Mouse (Mus musculus) lung, postnatal 0 days (tissue): ENCODE measurements around the gene Pbx1.

ENCODE experiments used
- CTCF ChIP-seq: IDR thresholded peaks from 2 replicates; pipeline ENCODE4 v1.5.1; 2016; ENCODE audit warnings: antibody characterized with exemption, mild to moderate bottlenecking
- EP300 ChIP-seq: IDR thresholded peaks from 2 replicates; pipeline ENCODE4 v1.6.1; 2016; ENCODE audit warnings: antibody characterized with exemption, mild to moderate bottlenecking, control low read depth

DNA sequence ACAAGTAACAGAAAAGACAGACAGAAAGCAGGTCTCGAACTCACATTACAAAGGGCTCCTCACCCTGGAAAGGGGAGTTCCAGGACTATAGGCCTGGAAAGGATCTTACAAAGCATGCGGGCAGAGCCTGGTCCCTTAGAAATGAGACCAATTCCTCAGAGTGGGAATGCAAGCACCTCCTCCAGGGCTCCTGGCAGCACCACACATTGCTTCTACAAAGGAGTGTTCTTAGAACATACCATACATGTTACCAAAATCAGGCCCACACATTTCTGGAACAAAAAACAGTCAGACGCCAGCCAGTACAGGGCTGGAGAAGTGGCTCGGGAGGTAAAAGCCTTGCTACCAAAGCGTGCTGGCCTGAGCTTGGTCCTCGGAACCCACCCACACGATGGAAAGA is 24.1 kb downstream of the Pbx1 start:
- TF ChIP-seq EP300 (no peak), CTCF (no peak)
